Mouse (Mus musculus) skeletal muscle tissue, adult 2 months (tissue): ENCODE measurements around the gene Srsf5.

Source experiments
- DNase-seq: peaks from one replicate; pipeline ENCODE4 v3.0.0-alpha.2; 2012; ENCODE audit warnings: low read depth, low spot score

Srsf5 gene

GRCm38 (mm10) chr12:80997652-80998051, 52.3 kb downstream of the Srsf5 start:
- no peak for DNase-seq

- DNase-seq: no peak
Measured at GRCm38 (mm10) chr12:80998528-80999221, 53.4 kb downstream of the Srsf5 start.
